Mouse (Mus musculus): ENCODE measurements around the gene Eng.

GRCm38 (mm10) chr2:32596725-32597124 lies 49.7 kb upstream of the Eng start:
- no peak for TF ChIP-seq CTCF (IDR thresholded peaks at IDR 0.05; ENCODE audit: control insufficient read depth, insufficient read depth, insufficient read length)
- TF ChIP-seq USF1 (IDR thresholded peaks at IDR 0.05; ENCODE audit: low read depth) = no peak
- no peak for TF ChIP-seq MYOD1 (IDR thresholded peaks at IDR 0.05; ENCODE audit: control insufficient read depth, insufficient read length, low read depth)
- no peak for TF ChIP-seq CEBPB (IDR thresholded peaks at IDR 0.05; ENCODE audit: low read depth)
- no peak for TF ChIP-seq MAX (IDR thresholded peaks at IDR 0.05)
- TF ChIP-seq MYOG (IDR thresholded peaks at IDR 0.05; ENCODE audit: control insufficient read depth, extremely low read depth, insufficient read length) = no peak

Data from C2C12 (cell line).